Mouse (Mus musculus) adrenal gland (tissue): ENCODE results near the gene Tescl.

Experiments used
- intact Hi-C: fragments of 180-260 bp; cut with DNase I; formaldehyde crosslinking; loops from one replicate; pipeline ENCODE4 v1.15.1; 2025

Tescl gene

DNA sequence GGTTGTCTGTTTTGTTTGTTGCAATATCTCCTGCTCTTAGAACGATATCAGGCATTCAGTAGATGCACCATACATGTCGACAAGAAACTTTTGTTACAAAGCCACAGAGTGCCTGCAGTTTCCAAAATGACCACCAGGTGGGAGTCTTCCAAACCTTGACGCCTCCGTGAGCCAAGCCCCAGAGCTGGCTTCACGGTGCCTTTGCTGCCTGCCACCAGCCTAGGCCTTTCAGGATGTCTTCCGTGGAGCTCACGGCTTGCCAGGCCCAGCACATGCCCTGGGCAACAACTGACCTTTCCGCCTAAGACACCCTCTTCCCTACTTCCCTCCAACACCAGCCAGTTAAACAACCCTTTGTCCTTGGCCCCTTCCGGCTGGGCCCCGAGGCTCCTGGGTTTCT, 31.1 kb upstream of the Tescl start:
- intact Hi-C loops: loop anchor here (2.0 kb wide), 2 partner anchors 20 to 42 kb away; no protein-coding TSS in a partner anchor

- intact Hi-C loops: no loop called here
These were observed 29.5 kb upstream of the Tescl start for GRCm38 (mm10) chr7:24363228-24363627.

DNA sequence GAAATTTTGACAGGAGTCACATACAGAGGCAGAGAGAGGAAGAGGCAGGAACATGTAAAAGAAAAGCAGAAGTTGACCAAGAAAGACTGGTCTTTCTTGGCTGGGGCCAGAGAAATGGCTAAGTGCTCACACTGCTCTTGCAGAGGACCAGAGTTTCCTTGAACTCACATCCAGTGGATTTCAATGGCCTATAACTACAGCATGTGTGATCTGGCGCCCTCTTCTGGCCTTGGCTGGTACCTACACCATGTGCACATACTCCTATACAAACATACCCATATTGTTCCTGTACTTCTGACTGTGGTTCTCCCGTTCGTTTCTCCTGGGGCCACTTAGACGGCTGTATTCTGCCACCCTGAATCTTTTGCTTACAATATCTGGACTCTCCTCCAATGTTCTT, 27.3 kb upstream of the Tescl start:
- intact Hi-C loops: no loop called here

GRCm38 (mm10) chr7:24359269-24359668, 25.5 kb upstream of the Tescl start:
- intact Hi-C loops: no loop called here

DNA sequence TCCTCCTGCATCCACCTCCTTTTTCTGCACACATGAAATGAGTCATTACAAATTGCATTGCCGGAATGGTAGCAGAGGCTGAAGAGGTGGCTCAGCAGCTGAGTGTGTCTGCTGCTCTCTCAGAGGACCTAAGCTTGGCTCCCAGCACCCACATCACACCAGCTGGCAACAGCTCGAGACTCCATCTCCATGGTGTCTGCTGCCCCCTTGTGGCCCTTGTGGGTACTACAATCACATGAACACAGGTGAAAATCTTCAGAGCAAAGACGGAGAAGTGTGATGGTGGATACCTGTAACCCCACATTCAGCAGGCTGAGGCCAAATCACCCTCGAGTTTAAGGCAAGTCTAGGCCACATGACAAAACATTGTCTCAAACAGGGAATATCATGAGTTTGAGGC, 24.2 kb upstream of the Tescl start:
- intact Hi-C loops: no loop called here

- intact Hi-C loops: no loop called here
These were observed 22.3 kb upstream of the Tescl start for GRCm38 (mm10) chr7:24356081-24356480.

DNA sequence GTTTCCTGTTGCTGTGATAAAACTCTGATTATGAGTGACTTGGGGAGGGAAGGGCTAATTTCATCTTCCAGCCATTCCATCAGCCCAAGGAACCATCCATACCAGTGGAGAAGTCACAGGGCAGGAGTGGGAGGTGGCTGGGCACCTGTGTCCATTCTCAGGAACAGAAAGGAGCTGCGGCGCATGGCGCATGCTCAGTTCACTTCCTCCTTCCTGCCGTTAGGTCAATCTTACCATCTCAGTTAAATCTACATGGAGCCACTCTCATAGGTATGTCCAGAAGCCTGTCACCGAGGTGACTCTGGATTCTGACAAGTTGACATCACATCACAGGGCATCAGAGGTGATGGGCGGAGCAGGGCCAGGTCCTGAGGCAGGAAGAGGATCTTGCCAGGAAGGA, 21.9 kb upstream of the Tescl start:
- intact Hi-C loops: no loop called here

- intact Hi-C loops: no loop called here
These were observed 15.2 kb upstream of the Tescl start, which contains the start of gene Lypd5 for GRCm38 (mm10) chr7:24348896-24349295. Gene Lypd5, plus strand, starts transcription at chr7:24349196.

DNA sequence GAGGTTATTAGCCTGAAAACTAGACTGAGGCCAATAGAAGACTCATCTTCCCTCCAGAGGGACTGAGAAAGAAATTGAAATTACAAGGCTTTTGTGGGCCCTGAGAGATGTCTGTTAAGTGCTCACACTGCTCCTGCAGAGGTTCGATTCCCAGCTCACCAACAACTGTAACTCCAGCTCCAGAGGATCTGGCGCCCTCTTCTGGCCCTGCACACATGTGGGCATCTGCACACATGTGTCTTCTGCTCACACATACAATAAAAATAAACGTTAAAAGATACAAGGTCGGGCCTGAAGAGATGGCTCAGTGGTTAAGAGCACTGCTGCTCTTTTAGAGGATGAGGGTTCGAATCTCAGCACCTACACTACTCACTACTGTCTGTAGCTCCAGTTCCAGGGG, 12.7 kb upstream of the Tescl start:
- intact Hi-C loops: no loop called here

DNA sequence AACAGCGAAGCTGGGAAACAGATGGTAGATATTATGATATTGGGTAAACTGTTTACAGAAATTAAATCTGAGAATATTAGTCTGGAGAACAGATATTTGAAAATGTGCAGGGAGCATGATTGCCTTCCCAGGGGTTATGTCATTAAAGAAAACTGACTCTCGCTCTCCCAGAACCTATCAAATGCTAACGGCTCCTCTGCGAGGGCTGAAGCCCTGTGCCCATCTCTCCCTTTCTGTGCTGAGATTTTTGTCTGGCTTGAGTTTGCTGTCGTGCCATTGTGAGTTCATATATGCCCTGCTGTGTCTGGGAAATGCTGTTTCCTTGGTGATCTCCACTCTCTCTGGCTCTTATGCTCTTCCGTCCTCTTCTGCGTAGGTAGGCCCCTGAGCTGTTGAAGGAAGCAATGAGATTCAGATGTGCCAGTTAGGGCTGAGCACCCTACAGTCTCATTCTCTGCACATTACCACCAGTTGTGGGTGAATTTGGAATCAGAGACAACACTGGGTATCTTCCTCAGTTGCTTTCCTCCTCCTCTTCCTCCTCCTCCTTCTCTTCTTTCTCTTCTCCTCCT, 10.1 kb upstream of the Tescl start:
- intact Hi-C loops: no loop called here

DNA sequence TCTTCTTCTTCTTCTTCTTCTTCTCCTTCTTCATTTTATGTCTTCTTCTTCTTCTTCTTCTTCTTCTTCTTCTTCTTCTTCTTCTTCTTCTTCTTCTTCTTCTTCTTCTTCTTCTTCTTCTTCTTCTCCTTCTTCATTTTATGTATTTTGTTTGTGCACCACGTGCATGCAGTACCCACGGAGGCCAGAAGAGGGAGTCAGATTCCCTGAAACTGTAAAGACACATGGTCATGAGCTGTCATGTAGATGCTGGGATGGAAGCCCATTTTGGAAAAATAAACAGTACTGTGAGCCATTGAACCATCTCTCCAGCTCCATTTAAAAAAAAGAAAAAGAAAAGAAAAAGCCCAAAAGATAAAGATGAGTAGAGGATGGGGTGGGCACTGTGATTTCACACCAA, 4.5 kb upstream of the Tescl start:
- intact Hi-C loops: no loop called here

- intact Hi-C loops: loop anchor here (2.0 kb wide), 1 partner anchor 49 kb away; no protein-coding TSS in a partner anchor
These were observed 2.1 kb upstream of the Tescl start for GRCm38 (mm10) chr7:24335699-24336309.

GRCm38 (mm10) chr7:24327281-24327975, 6.3 kb downstream of the Tescl start:
- intact Hi-C loops: no loop called here

DNA sequence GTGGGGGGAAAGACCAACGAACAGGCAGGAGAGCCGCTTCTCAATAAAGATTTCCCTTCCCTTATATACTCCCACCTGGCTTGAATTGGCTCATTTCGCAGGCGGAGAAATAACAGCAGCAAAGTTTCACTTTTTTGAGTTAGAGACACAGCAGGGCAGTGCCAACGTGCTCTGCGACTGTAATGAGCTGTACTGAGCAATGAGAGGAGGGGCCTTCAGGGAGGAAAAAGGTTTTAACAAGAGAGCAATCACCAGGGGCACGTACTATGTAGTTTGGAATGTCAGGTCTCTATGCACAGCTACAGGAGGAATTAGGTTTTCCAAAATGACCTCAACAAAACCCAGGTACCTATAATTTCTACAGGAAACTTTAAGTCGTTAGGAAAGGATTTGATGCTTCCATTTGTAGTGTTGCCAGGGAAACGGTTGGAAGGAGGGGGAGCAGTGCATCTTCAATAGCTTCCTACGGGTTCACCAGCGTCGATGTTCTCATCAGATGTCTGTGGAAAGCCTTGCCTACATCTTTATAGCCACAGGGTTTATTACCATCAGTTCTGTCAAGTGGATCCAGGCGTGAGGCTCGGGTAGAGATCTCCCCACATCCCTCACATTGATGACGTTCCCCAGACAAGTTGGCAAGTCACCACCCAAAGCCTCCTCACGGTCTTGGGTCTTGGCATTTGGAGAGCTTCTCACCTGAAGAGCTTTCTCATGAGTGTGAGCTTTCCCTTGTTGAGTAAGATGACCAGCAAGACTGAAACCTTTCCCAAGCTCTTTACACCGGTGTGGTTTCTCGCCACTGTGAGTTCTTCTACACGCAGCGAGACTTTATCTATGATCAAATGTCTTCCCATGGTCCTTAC, 7.2 kb downstream of the Tescl start:
- intact Hi-C loops: no loop called here

GRCm38 (mm10) chr7:24325675-24326128, 8.0 kb downstream of the Tescl start:
- intact Hi-C loops: no loop called here

GRCm38 (mm10) chr7:24325197-24325596, 8.5 kb downstream of the Tescl start:
- intact Hi-C loops: no loop called here

GRCm38 (mm10) chr7:24322593-24322992, 11.1 kb downstream of the Tescl start:
- intact Hi-C loops: no loop called here

DNA sequence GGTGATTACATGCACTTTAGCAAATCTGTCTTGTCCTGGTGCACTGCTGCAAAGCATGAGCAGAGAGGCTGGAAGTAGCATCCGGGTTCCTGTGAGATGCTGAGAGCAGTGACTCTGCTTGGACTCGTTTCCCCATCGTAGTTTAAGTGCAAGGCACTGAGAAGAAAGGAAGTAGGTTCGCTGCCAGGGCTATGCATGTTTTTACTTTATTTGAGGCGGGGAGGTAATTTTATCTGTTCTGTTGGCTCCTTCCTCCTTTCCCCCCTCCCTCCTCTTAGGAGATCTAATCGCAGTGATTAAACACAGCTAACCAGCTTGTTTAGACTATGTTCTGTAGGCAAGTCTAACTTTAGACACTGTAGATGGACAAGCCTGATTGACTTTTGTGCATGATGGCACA, 14.8 kb downstream of the Tescl start:
- intact Hi-C loops: no loop called here

- intact Hi-C loops: no loop called here
These were observed 17.1 kb downstream of the Tescl start, which contains the start of gene Zfp94 for GRCm38 (mm10) chr7:24316567-24317092. Gene Zfp94, minus strand, starts transcription at chr7:24316666.

DNA sequence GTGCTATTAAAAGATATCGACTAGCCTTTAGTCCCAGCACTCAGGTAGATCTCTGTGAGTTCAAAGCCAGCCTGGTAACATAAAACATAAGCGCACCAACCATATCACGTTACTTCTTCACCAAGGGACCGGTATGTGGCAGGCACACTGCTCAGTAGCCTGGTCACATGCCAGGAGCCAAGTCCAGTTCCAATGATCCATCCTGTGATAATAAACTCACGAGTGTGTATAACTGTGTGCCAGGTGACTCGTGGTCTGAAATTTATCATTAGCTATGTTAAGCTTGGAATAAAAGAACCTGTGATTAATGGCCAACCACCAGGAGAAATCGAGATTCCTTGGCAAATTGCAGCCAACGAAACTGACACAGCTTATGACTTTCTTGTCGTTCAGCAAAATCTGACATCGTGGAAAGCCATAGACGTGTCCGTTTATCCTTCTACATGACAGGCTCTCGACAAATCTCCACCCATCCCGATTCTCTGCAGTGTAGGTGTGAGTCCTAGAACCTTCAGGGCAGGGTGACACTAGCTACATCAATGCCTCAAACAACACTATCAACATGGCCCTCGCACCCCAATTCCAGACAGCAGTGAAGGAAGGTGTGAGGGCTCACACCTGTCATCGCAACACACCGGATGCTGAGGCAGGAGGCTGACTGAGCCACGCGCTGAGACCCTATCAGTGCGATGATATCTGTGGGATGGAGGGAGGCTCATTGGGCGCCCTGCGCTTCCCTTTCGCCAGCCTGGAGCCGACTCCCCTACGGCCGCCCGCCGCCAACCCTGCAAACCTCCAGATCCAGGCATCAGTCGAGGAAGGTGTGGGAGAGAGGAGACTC, 17.8 kb downstream of the Tescl start:
- intact Hi-C loops: no loop called here
